Comparison of ENCODE assay signal across 16 mouse cellular contexts in genomic region chr19:24527613-24527948, GRCm38 (mm10). TPM values are rescaled to one million over a fixed set of nuclear protein-coding genes. Genes with fewer than 3 reads are reported as not detected.
DNase-seq lines count a peak whose midpoint lies in the region; ATAC-seq and TF ChIP-seq lines count a peak whose summit lies in the region.
"Had no signal": no experiment of that assay in that cellular context is flagged by ENCODE, and none has a peak within 500 bp of the region (broad histone marks: within the 10 kb centered on the region; RNA-seq: fewer than 3 reads in every experiment).

No protein-coding gene starts in this region.

- TF ChIP-seq EP300 in liver, postnatal 0 days (IDR thresholded peaks at IDR 0.05; ENCODE audit: low read depth), result no peak

- H3K9me3 ChIP-seq in heart, embryonic 15.5 days (replicated peaks), result no peaks in the 10 kb centered on the region
- no peaks in the 10 kb centered on the region for H3K9me3 ChIP-seq in liver, postnatal 0 days (ENCODE audit: low read length)
- H3K9me3 ChIP-seq: embryonic facial prominence, embryonic 13.5 days; midbrain, embryonic 12.5 days had no signal

- ATAC-seq in heart, embryonic 15.5 days (replicated peaks; ENCODE audit: insufficient number of reproducible peaks, insufficient read depth, low FRiP score, low read depth), result no peak
- ATAC-seq in activated CD4-positive, CD25-positive, alpha-beta regulatory T cell, adult 4 months, result peak; percentile 53
- ATAC-seq in inflammation-experienced regulatory T-cells, adult 6 months, result peak; percentile 38
- 0 out of 2 replicates have a peak, but pooled peaks have one; percentile 15 for ATAC-seq in liver, postnatal 0 days
- ATAC-seq: hindbrain, embryonic 16.5 days had no signal

- peak overlapping the region; percentile 87 for H3K27ac ChIP-seq in heart, embryonic 15.5 days
- H3K27ac ChIP-seq in liver, postnatal 0 days (ENCODE audit: low read depth), result peak overlapping the region; percentile 75
- H3K27ac ChIP-seq: embryonic facial prominence, embryonic 13.5 days; kidney, postnatal 0 days; midbrain, embryonic 12.5 days had no signal

- H3K4me1 ChIP-seq in heart, embryonic 15.5 days (replicated peaks), result peaks cover 24% of the 10 kb centered on the region
- H3K4me1 ChIP-seq in liver, postnatal 0 days (ENCODE audit: insufficient read depth), result peaks cover 31% of the 10 kb centered on the region
- H3K4me1 ChIP-seq: embryonic facial prominence, embryonic 13.5 days; midbrain, embryonic 12.5 days had no signal

- H3K4me3 ChIP-seq in heart, embryonic 15.5 days, result no peak overlapping the region
- no peak overlapping the region for H3K4me3 ChIP-seq in liver, postnatal 0 days (ENCODE audit: low read depth, low read length)
- H3K4me3 ChIP-seq: embryonic facial prominence, embryonic 13.5 days; midbrain, embryonic 12.5 days; myocyte had no signal

- H3K27me3 ChIP-seq in heart, embryonic 15.5 days, result no peaks in the 10 kb centered on the region
- no peaks in the 10 kb centered on the region for H3K27me3 ChIP-seq in liver, postnatal 0 days (ENCODE audit: insufficient read depth, low read length)
- H3K27me3 ChIP-seq: embryonic facial prominence, embryonic 13.5 days; midbrain, embryonic 12.5 days had no signal

- DNase-seq in heart, postnatal 10 days, result no peak
- no peak for DNase-seq in liver, postnatal 0 days
- DNase-seq in right cerebral cortex, postnatal 14 days, result no peak
- no peak for DNase-seq in layer of hippocampus, adult 8-10 months (ENCODE audit: low spot score in 2 of 2)
- DNase-seq: adrenal gland, postnatal 14 days; gastrocnemius, postnatal 36 days; lung, postnatal 10 days; right cerebral cortex, adult 18-20 months had no signal

- peak overlapping the region; percentile 12; the same call in 1 of the 2 replicates for H3K4me2 ChIP-seq in heart, embryonic 15.5 days
- peak overlapping the region; percentile 50; the same call in 1 of the 2 replicates for H3K4me2 ChIP-seq in liver, postnatal 0 days (ENCODE audit: low read depth, low read length)
- H3K4me2 ChIP-seq: embryonic facial prominence, embryonic 13.5 days; midbrain, embryonic 12.5 days had no signal

- no peaks in the 10 kb centered on the region for H3K36me3 ChIP-seq in heart, embryonic 15.5 days
- no peaks in the 10 kb centered on the region for H3K36me3 ChIP-seq in liver, postnatal 0 days (replicated peaks; ENCODE audit: insufficient read depth, low read length)
- H3K36me3 ChIP-seq: embryonic facial prominence, embryonic 13.5 days; midbrain, embryonic 12.5 days had no signal

- no peak for TF ChIP-seq CTCF in liver, postnatal 0 days (IDR thresholded peaks at IDR 0.05; ENCODE audit: low read depth)

- intact Hi-C loops in heart, postnatal 10 days (cut with DNase I), result no loop called here

- H3K9ac ChIP-seq in heart, embryonic 15.5 days, result no peak overlapping the region
- peak overlapping the region; percentile 38; the same call in 1 of the 2 replicates for H3K9ac ChIP-seq in liver, postnatal 0 days (replicated peaks)
- H3K9ac ChIP-seq: embryonic facial prominence, embryonic 13.5 days; midbrain, embryonic 12.5 days had no signal

- 61% methylated on average over 5 of the region's 5 CpGs for WGBS in heart, embryonic 15.5 days
- WGBS in liver, postnatal 0 days (ENCODE audit: insufficient replicate concordance), result 66% methylated on average over 5 of the region's 5 CpGs

RNA-seq across cellular contexts. Expression of gene Pip5k1b, which starts 28.1 kb away (rescaled TPM):
- 7.5 and 9.3 TPM in 2 replicates for polyA plus RNA-seq in heart, embryonic 15.5 days (2015; fragmentation: Nextera tagmentation; extraction: Ambion mirVana)
- 10 to 100 TPM; 25.3 to 27.0 TPM for total RNA-seq in heart, postnatal 10 days (2021)
- polyA plus RNA-seq in activated CD4-positive, CD25-positive, alpha-beta regulatory T cell, adult 4 months (2017; shearing (Covaris generic)), result 1 to 10 TPM; 5.7 to 6.2 TPM
- 1 to 10 TPM in 2 of 3 experiments, under 1 TPM in 1; 0.36 to 9.4 (median 6.9) TPM for polyA plus RNA-seq in inflammation-experienced regulatory T-cells, adult 6 months (2017; shearing (Covaris generic))
- 3.0 and 4.4 TPM in 2 replicates for polyA plus RNA-seq in liver, postnatal 0 days (2015; fragmentation: Nextera tagmentation; extraction: Ambion mirVana)
- 10 to 100 TPM; 51.7 to 64.3 (median 57.6) TPM for total RNA-seq in layer of hippocampus, adult 8-10 months (2022)

RNA-seq across cellular contexts. Expression of gene Fam122a, which starts 50.4 kb away (rescaled TPM):
- polyA plus RNA-seq in heart, embryonic 15.5 days (2015; fragmentation: Nextera tagmentation; extraction: Ambion mirVana), result 43.2 and 45.5 TPM in 2 replicates
- 10 to 100 TPM; 27.3 to 28.3 TPM for total RNA-seq in heart, postnatal 10 days (2021)
- 1 to 10 TPM; 2.5 to 4.1 TPM for polyA plus RNA-seq in activated CD4-positive, CD25-positive, alpha-beta regulatory T cell, adult 4 months (2017; shearing (Covaris generic))
- polyA plus RNA-seq in inflammation-experienced regulatory T-cells, adult 6 months (2017; shearing (Covaris generic)), result 1 to 10 TPM; 3.0 to 5.4 (median 5.1) TPM
- 28.6 and 30.6 TPM in 2 replicates for polyA plus RNA-seq in liver, postnatal 0 days (2015; fragmentation: Nextera tagmentation; extraction: Ambion mirVana)
- total RNA-seq in layer of hippocampus, adult 8-10 months (2022), result 10 to 100 TPM; 27.1 to 30.4 (median 29.0) TPM
